Mouse (Mus musculus): ENCODE data around the gene Hrasls5.

DNA sequence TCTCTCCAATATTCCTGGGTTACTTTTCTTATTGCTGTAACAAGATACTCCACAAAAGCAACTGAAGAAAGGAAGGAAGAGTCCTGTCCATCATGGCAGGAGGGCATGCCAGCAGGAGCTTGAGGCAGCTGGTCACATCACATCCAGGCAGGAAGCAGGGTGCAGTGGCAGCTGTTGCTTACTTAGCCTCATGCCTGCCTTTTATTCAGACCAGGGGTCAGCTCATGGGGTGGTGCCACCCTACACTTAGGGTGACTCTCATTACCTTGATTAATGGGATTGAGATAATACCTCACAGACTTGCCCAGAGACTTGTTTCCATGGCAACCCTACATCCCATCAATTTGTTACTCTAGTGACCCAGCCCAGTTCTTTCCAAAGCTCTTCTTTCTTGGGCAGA is 7.3 kb upstream of the Hrasls5 start:
- TF ChIP-seq MYOG (IDR thresholded peaks at IDR 0.05; ENCODE audit: control insufficient read depth, extremely low read depth, insufficient read length) = no peak
- TF ChIP-seq CTCF (IDR thresholded peaks at IDR 0.05; ENCODE audit: control insufficient read depth, insufficient read depth, insufficient read length) = no peak

All from C2C12 (cell line).